Comparison of ENCODE assay signal across 12 mouse cellular contexts in genomic region chr5:97277795-97278572, GRCm38 (mm10).
DNase-seq lines count a peak whose midpoint lies in the region; ATAC-seq and TF ChIP-seq lines count a peak whose summit lies in the region.
"Had no signal": no experiment of that assay in that cellular context is flagged by ENCODE, and none has a peak within 500 bp of the region (broad histone marks: within the 10 kb centered on the region; RNA-seq: fewer than 3 reads in every experiment).

No protein-coding gene starts in this region.

- no peak for TF ChIP-seq CTCF in left cerebral cortex, adult 2 months (IDR thresholded peaks at IDR 0.05)
- TF ChIP-seq CTCF in olfactory bulb, adult 2 months (IDR thresholded peaks at IDR 0.05; ENCODE audit: insufficient read depth, low read depth, low read length): no peak

- no peaks in the 10 kb centered on the region for H3K27me3 ChIP-seq in embryonic facial prominence, embryonic 13.5 days
- H3K27me3 ChIP-seq: Patski had no signal

- H3K4me1 ChIP-seq in embryonic facial prominence, embryonic 13.5 days: no peaks in the 10 kb centered on the region
- no peaks in the 10 kb centered on the region for H3K4me1 ChIP-seq in olfactory bulb, adult 2 months (ENCODE audit: control insufficient read depth, insufficient read depth, low read length)

- ATAC-seq in cerebellum, adult (ENCODE audit: insufficient number of reproducible peaks, low FRiP score, low TSS enrichment): no peak
- no peak for ATAC-seq in embryonic facial prominence, embryonic 13.5 days (ENCODE audit: insufficient number of reproducible peaks, insufficient read depth, low FRiP score, low TSS enrichment, low read depth)
- ATAC-seq: Patski had no signal

- H3K4me2 ChIP-seq in embryonic facial prominence, embryonic 13.5 days: peak overlapping the region; percentile 43
- H3K4me2 ChIP-seq: liver, embryonic 11.5 days had no signal

- no peak overlapping the region for H3K27ac ChIP-seq in left cerebral cortex, adult 2 months
- H3K27ac ChIP-seq in embryonic facial prominence, embryonic 13.5 days: no peak overlapping the region
- H3K27ac ChIP-seq in olfactory bulb, adult 2 months (ENCODE audit: insufficient read depth, low read depth, low read length): no peak overlapping the region

- no peak overlapping the region for H3K9ac ChIP-seq in embryonic facial prominence, embryonic 13.5 days

- H3K4me3 ChIP-seq in left cerebral cortex, adult 2 months: 0 out of 2 replicates have a peak overlapping the region, but pooled peaks have one; percentile 13
- H3K4me3 ChIP-seq in embryonic facial prominence, embryonic 13.5 days: 0 out of 2 replicates have a peak overlapping the region, but pooled peaks have one; percentile 4
- peak overlapping the region; percentile 29 for H3K4me3 ChIP-seq in olfactory bulb, adult 2 months (ENCODE audit: insufficient read depth, low read depth, low read length)

- 60% methylated on average over 16 of the region's 16 CpGs for WGBS in embryonic facial prominence, embryonic 13.5 days
- 30% methylated on average over 16 of the region's 16 CpGs for WGBS in olfactory bulb, adult 2 months

- H3K36me3 ChIP-seq in embryonic facial prominence, embryonic 13.5 days: no peaks in the 10 kb centered on the region

- TF ChIP-seq POLR2A in olfactory bulb, adult 2 months (IDR thresholded peaks at IDR 0.05; ENCODE audit: insufficient read depth, low read depth, low read length): no peak

- intact Hi-C loops in left cerebral cortex, adult 2 months (cut with DNase I): no loop called here
- intact Hi-C loops in left cerebral cortex, postnatal 36 days (cut with DNase I): no loop called here

- no peaks in the 10 kb centered on the region for H3K9me3 ChIP-seq in embryonic facial prominence, embryonic 13.5 days

- DNase-seq in cerebellum, adult 11 months: peak; percentile 35
- DNase-seq in left cerebral cortex, adult 2 months (ENCODE audit: extremely low spot score in 1 of 2, low spot score in 2 of 2): no peak
- DNase-seq in left cerebral cortex, postnatal 36 days (ENCODE audit: low spot score in 2 of 2): no peak
- no peak for DNase-seq in c-Kit-positive CD71-positive TER-119-positive erythroid progenitor cells, embryonic 14.5 days (ENCODE audit: low spot score)
- DNase-seq in thymus, postnatal 36 days: no peak
- DNase-seq: gastrocnemius, postnatal 36 days; kidney, adult 11 months had no signal
